Mouse (Mus musculus): ENCODE data around the gene Ldb3. TPM values are rescaled to one million over a fixed set of nuclear protein-coding genes. Genes with fewer than 3 reads are reported as not detected.

Ldb3 gene
- polyA plus RNA-seq, 1 experiment from 2014 or later, result 1.9 TPM

GRCm38 (mm10) chr14:34570903-34571302, 17.6 kb downstream of the Ldb3 start:
- H3K27me3 ChIP-seq, result peaks cover 4% of the 10 kb centered on the region
- peaks cover 40% of the 10 kb centered on the region for H3K4me1 ChIP-seq (replicated peaks)
- no peak overlapping the region for H3K27ac ChIP-seq
- H3K36me3 ChIP-seq, result no peaks in the 10 kb centered on the region
- WGBS, result 76% methylated on average over 4 of the region's 4 CpGs
- no peak for ATAC-seq (ENCODE audit: insufficient number of reproducible peaks, insufficient read depth, low FRiP score, low TSS enrichment, low read depth)
- H3K9me3 ChIP-seq, result no peaks in the 10 kb centered on the region
- H3K4me3 ChIP-seq (replicated peaks), result no peak overlapping the region
- no peak overlapping the region for H3K9ac ChIP-seq (replicated peaks)
- no peak overlapping the region for H3K4me2 ChIP-seq

- Histone ChIP-seq H3K4me2 (peak overlapping the region; percentile 57), H3K27ac (no peak overlapping the region), H3K9ac (replicated peaks) (no peak overlapping the region), H3K4me3 (replicated peaks) (no peak overlapping the region), H3K4me1 (replicated peaks) (peaks cover 46% of the 10 kb centered on the region), H3K27me3 (peaks cover 4% of the 10 kb centered on the region), H3K9me3 (no peaks in the 10 kb centered on the region), H3K36me3 (no peaks in the 10 kb centered on the region)
- 0% methylated on average over 6 of the region's 6 CpGs for WGBS
- ATAC-seq (ENCODE audit: insufficient number of reproducible peaks, insufficient read depth, low FRiP score, low TSS enrichment, low read depth), result peak; percentile 40; the same call in 1 of the 2 replicates
Measured at GRCm38 (mm10) chr14:34570294-34570693, 18.2 kb downstream of the Ldb3 start.

- ATAC-seq (ENCODE audit: insufficient number of reproducible peaks, insufficient read depth, low FRiP score, low TSS enrichment, low read depth), result no peak
- H3K4me2 ChIP-seq, result peak overlapping the region; percentile 57
- no peaks in the 10 kb centered on the region for H3K9me3 ChIP-seq
- peaks cover 53% of the 10 kb centered on the region for H3K4me1 ChIP-seq (replicated peaks)
- no peaks in the 10 kb centered on the region for H3K36me3 ChIP-seq
- H3K4me3 ChIP-seq (replicated peaks), result peak overlapping the region; percentile 22
- H3K9ac ChIP-seq (replicated peaks), result no peak overlapping the region; the same call in 1 of the 2 replicates
- WGBS, result 32% methylated on average over 27 of the region's 27 CpGs
- peaks cover 4% of the 10 kb centered on the region for H3K27me3 ChIP-seq
- H3K27ac ChIP-seq, result no peak overlapping the region
Measured at GRCm38 (mm10) chr14:34569534-34570194, 18.8 kb downstream of the Ldb3 start.

GRCm38 (mm10) chr14:34568626-34569025, 19.9 kb downstream of the Ldb3 start:
- H3K4me2 ChIP-seq, result no peak overlapping the region
- no peaks in the 10 kb centered on the region for H3K36me3 ChIP-seq
- ATAC-seq (ENCODE audit: insufficient number of reproducible peaks, insufficient read depth, low FRiP score, low TSS enrichment, low read depth), result no peak
- H3K4me3 ChIP-seq (replicated peaks), result no peak overlapping the region
- H3K27me3 ChIP-seq, result peaks cover 4% of the 10 kb centered on the region
- H3K4me1 ChIP-seq (replicated peaks), result peaks cover 53% of the 10 kb centered on the region
- H3K9me3 ChIP-seq, result no peaks in the 10 kb centered on the region
- no peak overlapping the region for H3K9ac ChIP-seq (replicated peaks)
- H3K27ac ChIP-seq, result peak overlapping the region; percentile 83; the same call in 1 of the 2 replicates
- WGBS, result 77% methylated on average over 4 of the region's 4 CpGs

GRCm38 (mm10) chr14:34567697-34568096, 20.8 kb downstream of the Ldb3 start:
- 41% methylated on average over 5 of the region's 5 CpGs for WGBS
- peak overlapping the region; percentile 34; the same call in 1 of the 2 replicates for H3K9ac ChIP-seq (replicated peaks)
- peak overlapping the region; percentile 83 for H3K27ac ChIP-seq
- H3K27me3 ChIP-seq, result peaks cover 4% of the 10 kb centered on the region
- no peak overlapping the region for H3K4me2 ChIP-seq
- no peaks in the 10 kb centered on the region for H3K9me3 ChIP-seq
- ATAC-seq (ENCODE audit: insufficient number of reproducible peaks, insufficient read depth, low FRiP score, low TSS enrichment, low read depth), result no peak
- no peak overlapping the region for H3K4me3 ChIP-seq (replicated peaks)
- H3K36me3 ChIP-seq, result no peaks in the 10 kb centered on the region
- peaks cover 50% of the 10 kb centered on the region for H3K4me1 ChIP-seq (replicated peaks)

GRCm38 (mm10) chr14:34566530-34566929, 22.0 kb downstream of the Ldb3 start:
- Histone ChIP-seq H3K4me2 (no peak overlapping the region), H3K27ac (no peak overlapping the region), H3K9ac (replicated peaks) (no peak overlapping the region), H3K4me1 (replicated peaks) (peaks cover 60% of the 10 kb centered on the region), H3K36me3 (no peaks in the 10 kb centered on the region), H3K27me3 (peaks cover 4% of the 10 kb centered on the region), H3K4me3 (replicated peaks) (no peak overlapping the region), H3K9me3 (no peaks in the 10 kb centered on the region)
- no peak for ATAC-seq (ENCODE audit: insufficient number of reproducible peaks, insufficient read depth, low FRiP score, low TSS enrichment, low read depth)
- 93% methylated on average over 7 of the region's 7 CpGs for WGBS

- H3K27ac ChIP-seq, result no peak overlapping the region
- peaks cover 6% of the 10 kb centered on the region for H3K27me3 ChIP-seq
- H3K4me2 ChIP-seq, result no peak overlapping the region
- H3K36me3 ChIP-seq, result no peaks in the 10 kb centered on the region
- peaks cover 68% of the 10 kb centered on the region for H3K4me1 ChIP-seq (replicated peaks)
- ATAC-seq (ENCODE audit: insufficient number of reproducible peaks, insufficient read depth, low FRiP score, low TSS enrichment, low read depth), result no peak
- no peaks in the 10 kb centered on the region for H3K9me3 ChIP-seq
- H3K9ac ChIP-seq (replicated peaks), result no peak overlapping the region
- WGBS, result 74% methylated on average over 17 of the region's 17 CpGs
- no peak overlapping the region for H3K4me3 ChIP-seq (replicated peaks)
Measured at GRCm38 (mm10) chr14:34565711-34566110, 22.8 kb downstream of the Ldb3 start.

GRCm38 (mm10) chr14:34564646-34565045, 23.8 kb downstream of the Ldb3 start:
- Histone ChIP-seq H3K4me1 (replicated peaks) (peaks cover 70% of the 10 kb centered on the region), H3K4me2 (no peak overlapping the region), H3K27me3 (peaks cover 6% of the 10 kb centered on the region), H3K36me3 (no peaks in the 10 kb centered on the region), H3K9ac (replicated peaks) (no peak overlapping the region), H3K4me3 (replicated peaks) (no peak overlapping the region), H3K27ac (no peak overlapping the region), H3K9me3 (no peaks in the 10 kb centered on the region)
- WGBS, result 73% methylated on average over 5 of the region's 5 CpGs
- ATAC-seq (ENCODE audit: insufficient number of reproducible peaks, insufficient read depth, low FRiP score, low TSS enrichment, low read depth), result no peak

- Histone ChIP-seq H3K36me3 (no peaks in the 10 kb centered on the region), H3K4me3 (replicated peaks) (no peak overlapping the region), H3K27me3 (0 out of 2 replicates have a peak, but pooled peaks cover 2% of the 10 kb centered on the region), H3K4me1 (replicated peaks) (peaks cover 59% of the 10 kb centered on the region), H3K27ac (peak overlapping the region; percentile 83), H3K9me3 (no peaks in the 10 kb centered on the region), H3K9ac (replicated peaks) (no peak overlapping the region; the same call in 1 of the 2 replicates), H3K4me2 (no peak overlapping the region)
- ATAC-seq (ENCODE audit: insufficient number of reproducible peaks, insufficient read depth, low FRiP score, low TSS enrichment, low read depth), result peak; percentile 41; the same call in 1 of the 2 replicates
- 0% methylated on average over 2 of the region's 2 CpGs for WGBS
Measured at GRCm38 (mm10) chr14:34562393-34562792, 26.1 kb downstream of the Ldb3 start.

- 93% methylated on average over 8 of the region's 8 CpGs for WGBS
- no peak overlapping the region for H3K4me3 ChIP-seq (replicated peaks)
- no peaks in the 10 kb centered on the region for H3K36me3 ChIP-seq
- H3K9me3 ChIP-seq, result no peaks in the 10 kb centered on the region
- no peak overlapping the region for H3K9ac ChIP-seq (replicated peaks)
- H3K27me3 ChIP-seq, result 0 out of 2 replicates have a peak, but pooled peaks cover 2% of the 10 kb centered on the region
- no peak overlapping the region for H3K4me2 ChIP-seq
- ATAC-seq (ENCODE audit: insufficient number of reproducible peaks, insufficient read depth, low FRiP score, low TSS enrichment, low read depth), result no peak
- peaks cover 53% of the 10 kb centered on the region for H3K4me1 ChIP-seq (replicated peaks)
- peak overlapping the region; percentile 83; the same call in 1 of the 2 replicates for H3K27ac ChIP-seq
Measured at GRCm38 (mm10) chr14:34561647-34562046, 26.8 kb downstream of the Ldb3 start.

GRCm38 (mm10) chr14:34558947-34559346, 29.5 kb downstream of the Ldb3 start:
- Histone ChIP-seq H3K9ac (replicated peaks) (no peak overlapping the region), H3K4me1 (replicated peaks) (peaks cover 37% of the 10 kb centered on the region), H3K4me2 (no peak overlapping the region), H3K9me3 (no peaks in the 10 kb centered on the region), H3K4me3 (replicated peaks) (no peak overlapping the region), H3K36me3 (no peaks in the 10 kb centered on the region), H3K27me3 (peaks cover 4% of the 10 kb centered on the region; the same call in 1 of the 2 replicates), H3K27ac (peak overlapping the region; percentile 24)
- WGBS, result 44% methylated on average over 9 of the region's 9 CpGs
- no peak; the same call in 1 of the 2 replicates for ATAC-seq (ENCODE audit: insufficient number of reproducible peaks, insufficient read depth, low FRiP score, low TSS enrichment, low read depth)
